In the genomic region with DNA sequence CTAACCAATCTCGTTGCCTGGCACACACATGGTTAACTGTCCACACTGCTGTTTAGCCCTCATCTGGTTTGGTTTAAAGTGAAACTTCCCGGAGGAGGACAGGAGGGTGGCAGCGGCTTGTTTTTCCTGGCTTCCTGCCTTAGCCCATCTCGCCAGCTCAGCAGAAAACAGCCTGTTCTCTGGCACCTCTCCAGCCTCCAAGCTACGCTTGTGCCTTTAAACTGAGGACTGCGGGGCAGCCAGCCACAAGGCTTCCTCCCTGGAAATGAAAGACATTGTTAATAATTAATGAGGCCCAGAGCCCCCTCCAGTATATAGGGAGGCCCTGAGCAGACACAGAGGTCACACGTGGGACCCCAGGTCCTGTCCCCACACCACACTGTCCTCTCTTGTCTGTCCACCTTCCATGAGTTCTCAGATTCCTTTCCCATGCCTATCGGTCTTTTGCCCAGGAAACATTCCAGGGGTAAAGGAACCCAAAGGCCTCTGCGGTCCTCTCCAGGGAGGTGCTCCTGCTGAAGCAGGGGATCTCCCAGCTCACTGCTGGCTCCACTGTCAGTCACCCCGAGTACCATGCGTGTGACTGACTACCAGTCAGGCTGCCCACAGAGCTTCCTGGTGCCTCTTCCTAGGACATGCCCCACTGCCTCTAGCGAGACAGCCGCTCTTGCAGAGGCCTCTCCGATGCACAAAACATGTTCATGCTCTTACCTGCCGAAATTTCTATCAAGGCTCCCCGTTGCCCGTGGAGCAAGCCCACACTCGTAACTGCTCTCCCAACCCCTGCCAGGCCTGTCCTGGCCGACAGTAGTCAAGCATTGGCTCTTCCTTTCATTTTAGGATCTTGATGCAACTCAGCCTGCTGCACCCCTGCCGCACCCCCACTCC, we compare ENCODE assay signal across 8 mouse cellular contexts.
DNase-seq lines count a peak whose midpoint lies in the region; ATAC-seq and TF ChIP-seq lines count a peak whose summit lies in the region.

No protein-coding gene starts in this region.

- H3K9ac ChIP-seq in midbrain, embryonic 12.5 days (replicated peaks): no peak overlapping the region
- H3K9ac ChIP-seq in midbrain, embryonic 11.5 days (ENCODE audit: low read length): no peak overlapping the region
- no peak overlapping the region for H3K9ac ChIP-seq in midbrain, embryonic 15.5 days

- ATAC-seq in midbrain, embryonic 12.5 days (ENCODE audit: low FRiP score, low read depth): no peak
- ATAC-seq in midbrain, embryonic 11.5 days (ENCODE audit: low FRiP score): no peak
- ATAC-seq in midbrain, embryonic 15.5 days (replicated peaks): peak; percentile 38; the same call in 1 of the 2 replicates

- peak overlapping the region; percentile 32; the same call in 1 of the 2 replicates for H3K27ac ChIP-seq in midbrain, embryonic 12.5 days (replicated peaks)
- H3K27ac ChIP-seq in midbrain, embryonic 11.5 days (ENCODE audit: low read depth, low read length): no peak overlapping the region
- peak overlapping the region; percentile 79 for H3K27ac ChIP-seq in limb, embryonic 10.5 days
- peak overlapping the region; percentile 56; the same call in 1 of the 2 replicates for H3K27ac ChIP-seq in midbrain, embryonic 15.5 days
- H3K27ac ChIP-seq in testis, adult 2 months (ENCODE audit: control insufficient read depth, insufficient read depth, low read depth, low read length): peak overlapping the region; percentile 37; the same call in 1 of the 2 replicates

- no peak overlapping the region for H3K4me3 ChIP-seq in midbrain, embryonic 12.5 days
- no peak overlapping the region for H3K4me3 ChIP-seq in midbrain, embryonic 11.5 days (ENCODE audit: low read depth, low read length)
- H3K4me3 ChIP-seq in limb, embryonic 10.5 days: 0 out of 2 replicates have a peak overlapping the region, but pooled peaks have one; percentile 4
- H3K4me3 ChIP-seq in midbrain, embryonic 15.5 days: no peak overlapping the region
- H3K4me3 ChIP-seq in testis, adult 2 months (ENCODE audit: control insufficient read depth, low read depth, low read length): no peak overlapping the region

- H3K4me2 ChIP-seq in midbrain, embryonic 12.5 days (replicated peaks): no peak overlapping the region
- no peak overlapping the region for H3K4me2 ChIP-seq in midbrain, embryonic 11.5 days
- H3K4me2 ChIP-seq in midbrain, embryonic 15.5 days: no peak overlapping the region

- no peak for TF ChIP-seq CTCF in testis, adult 2 months (IDR thresholded peaks at IDR 0.05; ENCODE audit: control insufficient read depth, insufficient read depth, insufficient replicate concordance, low read depth, low read length)

- no peak for TF ChIP-seq POLR2A in testis, adult 2 months (IDR thresholded peaks at IDR 0.05; ENCODE audit: control insufficient read depth, low read depth, low read length)

- no peaks in the 10 kb centered on the region for H3K9me3 ChIP-seq in midbrain, embryonic 12.5 days
- H3K9me3 ChIP-seq in midbrain, embryonic 11.5 days (ENCODE audit: control insufficient read depth, low read length): no peaks in the 10 kb centered on the region
- H3K9me3 ChIP-seq in limb, embryonic 10.5 days (replicated peaks): no peaks in the 10 kb centered on the region
- H3K9me3 ChIP-seq in midbrain, embryonic 15.5 days: no peaks in the 10 kb centered on the region

- H3K27me3 ChIP-seq in midbrain, embryonic 12.5 days: no peaks in the 10 kb centered on the region; the same call in 1 of the 2 replicates
- no peaks in the 10 kb centered on the region for H3K27me3 ChIP-seq in midbrain, embryonic 11.5 days (ENCODE audit: control insufficient read depth, insufficient read depth, low read length)
- H3K27me3 ChIP-seq in limb, embryonic 10.5 days (ENCODE audit: low read depth, poor library complexity, severe bottlenecking): no peaks in the 10 kb centered on the region
- no peaks in the 10 kb centered on the region for H3K27me3 ChIP-seq in midbrain, embryonic 15.5 days (replicated peaks)
- no peaks in the 10 kb centered on the region for H3K27me3 ChIP-seq in testis, adult 2 months (ENCODE audit: control insufficient read depth, insufficient read depth, low read length)

- H3K36me3 ChIP-seq in midbrain, embryonic 12.5 days: peaks cover 49% of the 10 kb centered on the region
- peaks cover 4% of the 10 kb centered on the region for H3K36me3 ChIP-seq in midbrain, embryonic 11.5 days (ENCODE audit: control insufficient read depth, insufficient read depth, low read length)
- peaks cover 72% of the 10 kb centered on the region for H3K36me3 ChIP-seq in limb, embryonic 10.5 days
- no peaks in the 10 kb centered on the region for H3K36me3 ChIP-seq in midbrain, embryonic 15.5 days (replicated peaks)
- no peaks in the 10 kb centered on the region for H3K36me3 ChIP-seq in testis, adult 2 months (ENCODE audit: control insufficient read depth, insufficient read depth, low read length)

- no peak for DNase-seq in midbrain, embryonic 11.5 days (ENCODE audit: low spot score, missing footprints)
- peak; percentile 90 for DNase-seq in fat pad, adult 2 months (ENCODE audit: extremely low read depth, low read depth, low spot score)
- peak; percentile 92 to 93 for DNase-seq in heart, adult 9 months (ENCODE audit: low spot score in 2 of 2)
- DNase-seq in kidney, adult 9 months: peak; percentile 99
- DNase-seq in limb, embryonic 10.5 days (ENCODE audit: low spot score): peak; percentile 59

- H3K4me1 ChIP-seq in midbrain, embryonic 12.5 days: peaks cover 4% of the 10 kb centered on the region
- no peaks in the 10 kb centered on the region for H3K4me1 ChIP-seq in midbrain, embryonic 11.5 days (ENCODE audit: control insufficient read depth, insufficient read depth, low read length)
- peaks cover 42% of the 10 kb centered on the region for H3K4me1 ChIP-seq in limb, embryonic 10.5 days
- peaks cover 27% of the 10 kb centered on the region for H3K4me1 ChIP-seq in midbrain, embryonic 15.5 days
- H3K4me1 ChIP-seq in testis, adult 2 months (ENCODE audit: control insufficient read depth, insufficient read depth, low read length): peaks cover 6% of the 10 kb centered on the region

- WGBS in midbrain, embryonic 12.5 days: 71% methylated on average over 20 of the region's 20 CpGs
- WGBS in midbrain, embryonic 11.5 days: 80% methylated on average over 20 of the region's 20 CpGs
- 58% methylated on average over 20 of the region's 20 CpGs for WGBS in limb, embryonic 10.5 days
- WGBS in midbrain, embryonic 15.5 days: 52% methylated on average over 20 of the region's 20 CpGs
